Mouse (Mus musculus): ENCODE results near the gene Sycp3.

- TF ChIP-seq CTCF (IDR thresholded peaks at IDR 0.05; ENCODE audit: low read depth, low read length): no peak
- no peak for TF ChIP-seq EP300 (IDR thresholded peaks at IDR 0.05; ENCODE audit: insufficient read depth, low read depth, low read length)
- TF ChIP-seq POLR2A (IDR thresholded peaks at IDR 0.05; ENCODE audit: insufficient read depth, low read length): no peak
Measured at GRCm38 (mm10) chr10:88522795-88523194, 63.4 kb downstream of the Sycp3 start.
